Mouse (Mus musculus): ENCODE results near the gene Ak5. TPM values are rescaled to one million over a fixed set of nuclear protein-coding genes. Genes with fewer than 3 reads are reported as not detected.

Ak5 gene
- polyA plus RNA-seq, 1 experiment from 2014 or later = 1.2 TPM

GRCm38 (mm10) chr3:152556919-152557318, 111.2 kb downstream of the Ak5 start:
- H3K27ac ChIP-seq = no peak overlapping the region
- H3K4me1 ChIP-seq = no peaks in the 10 kb centered on the region
- H3K9ac ChIP-seq = no peak overlapping the region
- no peaks in the 10 kb centered on the region for H3K27me3 ChIP-seq
- no peak overlapping the region for H3K4me2 ChIP-seq
- 84% methylated on average over 3 of the region's 3 CpGs for WGBS
- no peak overlapping the region for H3K4me3 ChIP-seq (replicated peaks)
- no peaks in the 10 kb centered on the region for H3K9me3 ChIP-seq
- no peak for ATAC-seq (ENCODE audit: low FRiP score)
- no peaks in the 10 kb centered on the region for H3K36me3 ChIP-seq (replicated peaks)

GRCm38 (mm10) chr3:152556435-152556834, 111.7 kb downstream of the Ak5 start:
- H3K4me3 ChIP-seq (replicated peaks) = no peak overlapping the region
- 68% methylated on average over 3 of the region's 4 CpGs for WGBS
- H3K9ac ChIP-seq = no peak overlapping the region
- H3K9me3 ChIP-seq = no peaks in the 10 kb centered on the region
- no peaks in the 10 kb centered on the region for H3K27me3 ChIP-seq
- no peak for ATAC-seq (ENCODE audit: low FRiP score)
- no peaks in the 10 kb centered on the region for H3K36me3 ChIP-seq (replicated peaks)
- no peak overlapping the region for H3K4me2 ChIP-seq
- H3K27ac ChIP-seq = no peak overlapping the region
- no peaks in the 10 kb centered on the region for H3K4me1 ChIP-seq

- ATAC-seq (ENCODE audit: low FRiP score) = no peak
- no peaks in the 10 kb centered on the region for H3K4me1 ChIP-seq
- no peaks in the 10 kb centered on the region for H3K36me3 ChIP-seq (replicated peaks)
- no peaks in the 10 kb centered on the region for H3K9me3 ChIP-seq
- H3K27ac ChIP-seq = no peak overlapping the region
- WGBS = 40% methylated on average over 7 of the region's 7 CpGs
- H3K9ac ChIP-seq = no peak overlapping the region
- H3K27me3 ChIP-seq = no peaks in the 10 kb centered on the region
- H3K4me2 ChIP-seq = no peak overlapping the region
- H3K4me3 ChIP-seq (replicated peaks) = no peak overlapping the region
These were observed 112.9 kb downstream of the Ak5 start for GRCm38 (mm10) chr3:152555216-152555615.

- H3K27ac ChIP-seq = no peak overlapping the region
- no peaks in the 10 kb centered on the region for H3K9me3 ChIP-seq
- ATAC-seq (ENCODE audit: low FRiP score) = no peak
- no peaks in the 10 kb centered on the region for H3K36me3 ChIP-seq (replicated peaks)
- H3K4me3 ChIP-seq (replicated peaks) = no peak overlapping the region
- H3K4me2 ChIP-seq = no peak overlapping the region
- no peaks in the 10 kb centered on the region for H3K27me3 ChIP-seq
- no peak overlapping the region for H3K9ac ChIP-seq
- no peaks in the 10 kb centered on the region for H3K4me1 ChIP-seq
- WGBS = 91% methylated on average over 7 of the region's 7 CpGs
These were observed 113.8 kb downstream of the Ak5 start for GRCm38 (mm10) chr3:152554366-152554765.

- ATAC-seq (ENCODE audit: low FRiP score) = no peak
These were observed 115.5 kb downstream of the Ak5 start for GRCm38 (mm10) chr3:152552641-152553040.

GRCm38 (mm10) chr3:152550528-152551115, 117.5 kb downstream of the Ak5 start:
- Histone ChIP-seq H3K27me3 (no peaks in the 10 kb centered on the region), H3K36me3 (replicated peaks) (no peaks in the 10 kb centered on the region), H3K9ac (no peak overlapping the region), H3K9me3 (no peaks in the 10 kb centered on the region), H3K4me1 (no peaks in the 10 kb centered on the region), H3K4me3 (replicated peaks) (no peak overlapping the region), H3K4me2 (no peak overlapping the region), H3K27ac (no peak overlapping the region)
- ATAC-seq (ENCODE audit: low FRiP score) = no peak
- WGBS = 84% methylated on average over 7 of the region's 7 CpGs

More at GRCm38 (mm10) chr3:152552641-152553040, 115.5 kb downstream of the Ak5 start:
- H3K36me3 ChIP-seq (replicated peaks) = no peaks in the 10 kb centered on the region
- no peak overlapping the region for H3K4me2 ChIP-seq
- H3K9me3 ChIP-seq = no peaks in the 10 kb centered on the region
- H3K4me1 ChIP-seq = no peaks in the 10 kb centered on the region
- no peak overlapping the region for H3K27ac ChIP-seq
- 88% methylated on average over 8 of the region's 8 CpGs for WGBS
- no peak overlapping the region for H3K4me3 ChIP-seq (replicated peaks)
- H3K9ac ChIP-seq = no peak overlapping the region
- no peaks in the 10 kb centered on the region for H3K27me3 ChIP-seq

- Histone ChIP-seq H3K36me3 (replicated peaks) (no peaks in the 10 kb centered on the region), H3K27ac (no peak overlapping the region), H3K9ac (no peak overlapping the region), H3K4me2 (no peak overlapping the region), H3K9me3 (no peaks in the 10 kb centered on the region), H3K4me3 (replicated peaks) (no peak overlapping the region), H3K4me1 (no peaks in the 10 kb centered on the region), H3K27me3 (no peaks in the 10 kb centered on the region)
- no peak for ATAC-seq (ENCODE audit: low FRiP score)
These were observed 118.1 kb downstream of the Ak5 start for GRCm38 (mm10) chr3:152550031-152550430.

- Histone ChIP-seq H3K36me3 (replicated peaks) (no peaks in the 10 kb centered on the region), H3K4me2 (no peak overlapping the region), H3K9ac (no peak overlapping the region), H3K4me1 (no peaks in the 10 kb centered on the region), H3K4me3 (replicated peaks) (no peak overlapping the region), H3K27ac (no peak overlapping the region), H3K9me3 (no peaks in the 10 kb centered on the region), H3K27me3 (no peaks in the 10 kb centered on the region)
- ATAC-seq (ENCODE audit: low FRiP score) = no peak
- WGBS = 92% methylated on average over 3 of the region's 3 CpGs
These were observed 123.2 kb downstream of the Ak5 start for GRCm38 (mm10) chr3:152544921-152545320.

- H3K4me3 ChIP-seq (replicated peaks) = no peak overlapping the region
- no peak overlapping the region for H3K4me2 ChIP-seq
- H3K27ac ChIP-seq = no peak overlapping the region
- H3K9me3 ChIP-seq = no peaks in the 10 kb centered on the region
- H3K27me3 ChIP-seq = no peaks in the 10 kb centered on the region
- 77% methylated on average over 5 of the region's 5 CpGs for WGBS
- no peaks in the 10 kb centered on the region for H3K36me3 ChIP-seq (replicated peaks)
- H3K4me1 ChIP-seq = no peaks in the 10 kb centered on the region
- ATAC-seq (ENCODE audit: low FRiP score) = no peak
- H3K9ac ChIP-seq = no peak overlapping the region
These were observed 125.9 kb downstream of the Ak5 start for GRCm38 (mm10) chr3:152542298-152542697.

- Histone ChIP-seq H3K9ac (no peak overlapping the region), H3K4me2 (no peak overlapping the region), H3K9me3 (no peaks in the 10 kb centered on the region), H3K4me1 (no peaks in the 10 kb centered on the region), H3K27me3 (no peaks in the 10 kb centered on the region), H3K27ac (no peak overlapping the region), H3K36me3 (replicated peaks) (no peaks in the 10 kb centered on the region), H3K4me3 (replicated peaks) (no peak overlapping the region)
- no peak for ATAC-seq (ENCODE audit: low FRiP score)
- 86% methylated on average over 5 of the region's 5 CpGs for WGBS
These were observed 137.8 kb downstream of the Ak5 start for GRCm38 (mm10) chr3:152530344-152530743.

GRCm38 (mm10) chr3:152529058-152529972, 138.8 kb downstream of the Ak5 start:
- Histone ChIP-seq H3K4me2 (no peak overlapping the region), H3K4me1 (no peaks in the 10 kb centered on the region), H3K27ac (no peak overlapping the region), H3K4me3 (replicated peaks) (no peak overlapping the region), H3K9ac (no peak overlapping the region), H3K9me3 (no peaks in the 10 kb centered on the region), H3K27me3 (no peaks in the 10 kb centered on the region), H3K36me3 (replicated peaks) (no peaks in the 10 kb centered on the region)
- ATAC-seq (ENCODE audit: low FRiP score) = no peak
- 67% methylated on average over 11 of the region's 11 CpGs for WGBS

- Histone ChIP-seq H3K27me3 (no peaks in the 10 kb centered on the region), H3K4me3 (replicated peaks) (no peak overlapping the region), H3K4me2 (no peak overlapping the region), H3K27ac (no peak overlapping the region), H3K9ac (no peak overlapping the region), H3K36me3 (replicated peaks) (no peaks in the 10 kb centered on the region), H3K4me1 (no peaks in the 10 kb centered on the region), H3K9me3 (no peaks in the 10 kb centered on the region)
- no peak for ATAC-seq (ENCODE audit: low FRiP score)
- WGBS = 86% methylated on average over 8 of the region's 8 CpGs
These were observed 141.4 kb downstream of the Ak5 start for GRCm38 (mm10) chr3:152526721-152527120.

- Histone ChIP-seq H3K36me3 (replicated peaks) (no peaks in the 10 kb centered on the region), H3K27me3 (no peaks in the 10 kb centered on the region), H3K4me1 (no peaks in the 10 kb centered on the region), H3K9ac (no peak overlapping the region), H3K27ac (no peak overlapping the region), H3K4me2 (no peak overlapping the region), H3K9me3 (no peaks in the 10 kb centered on the region), H3K4me3 (replicated peaks) (no peak overlapping the region)
- ATAC-seq (ENCODE audit: low FRiP score) = no peak
- WGBS = 83% methylated on average over 4 of the region's 4 CpGs
These were observed 144.9 kb downstream of the Ak5 start for GRCm38 (mm10) chr3:152523315-152523638.
